Mouse (Mus musculus): ENCODE measurements around the gene Ppm1j. TPM values are rescaled to one million over a fixed set of nuclear protein-coding genes. Genes with fewer than 3 reads are reported as not detected.

The Ppm1j gene
- polyA plus RNA-seq, 1 experiment from 2014 or later, result 2.9 TPM

GRCm38 (mm10) chr3:104788561-104789311 is 7.9 kb downstream of the Ppm1j start:
- Histone ChIP-seq H3K36me3 (peaks cover 10% of the 10 kb centered on the region; the same call in 1 of the 2 replicates), H3K4me3 (replicated peaks) (peak overlapping the region; percentile 68), H3K27me3 (replicated peaks) (peaks cover 2% of the 10 kb centered on the region; the same call in 1 of the 2 replicates), H3K9ac (peak overlapping the region; percentile 80), H3K4me1 (replicated peaks) (peaks cover 48% of the 10 kb centered on the region), H3K4me2 (replicated peaks) (peak overlapping the region; percentile 80), H3K9me3 (no peaks in the 10 kb centered on the region), H3K27ac (peak overlapping the region; percentile 90)
- under 1% methylated on average over 47 of the region's 52 CpGs for WGBS
- ATAC-seq, result peak; percentile 91

DNA sequence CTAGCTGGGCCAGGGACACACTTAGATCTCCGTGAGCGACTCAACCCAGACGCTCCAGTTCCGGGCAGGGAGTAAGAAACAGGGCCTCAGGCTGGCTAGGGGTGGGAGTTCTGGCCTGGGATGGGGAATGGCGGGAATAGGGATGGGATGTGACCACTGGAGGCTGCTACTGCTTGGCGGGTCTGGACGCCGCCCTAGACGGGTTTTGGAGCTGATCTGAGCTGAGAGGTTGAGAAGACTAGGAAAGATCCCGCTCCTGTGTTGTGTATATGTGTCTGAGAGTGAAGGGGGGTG is 8.4 kb downstream of the Ppm1j start:
- H3K4me3 ChIP-seq (replicated peaks), result peak overlapping the region; percentile 68
- H3K4me2 ChIP-seq (replicated peaks), result peak overlapping the region; percentile 80
- H3K9me3 ChIP-seq, result no peaks in the 10 kb centered on the region
- peak overlapping the region; percentile 80 for H3K9ac ChIP-seq
- peak overlapping the region; percentile 90 for H3K27ac ChIP-seq
- WGBS, result 2% methylated on average over 10 of the region's 10 CpGs
- ATAC-seq, result peak; percentile 19
- H3K36me3 ChIP-seq, result peaks cover 10% of the 10 kb centered on the region; the same call in 1 of the 2 replicates
- no peaks in the 10 kb centered on the region for H3K27me3 ChIP-seq (replicated peaks)
- peaks cover 53% of the 10 kb centered on the region for H3K4me1 ChIP-seq (replicated peaks)

GRCm38 (mm10) chr3:104789822-104790221 is 9.0 kb downstream of the Ppm1j start:
- H3K9ac ChIP-seq, result peak overlapping the region; percentile 80
- H3K4me2 ChIP-seq (replicated peaks), result peak overlapping the region; percentile 80
- peaks cover 10% of the 10 kb centered on the region; the same call in 1 of the 2 replicates for H3K36me3 ChIP-seq
- H3K27ac ChIP-seq, result peak overlapping the region; percentile 90
- H3K4me1 ChIP-seq (replicated peaks), result peaks cover 59% of the 10 kb centered on the region
- no peak for ATAC-seq
- H3K9me3 ChIP-seq, result no peaks in the 10 kb centered on the region
- H3K27me3 ChIP-seq (replicated peaks), result no peaks in the 10 kb centered on the region
- H3K4me3 ChIP-seq (replicated peaks), result peak overlapping the region; percentile 68
- WGBS, result 30% methylated on average over 13 of the region's 13 CpGs

DNA sequence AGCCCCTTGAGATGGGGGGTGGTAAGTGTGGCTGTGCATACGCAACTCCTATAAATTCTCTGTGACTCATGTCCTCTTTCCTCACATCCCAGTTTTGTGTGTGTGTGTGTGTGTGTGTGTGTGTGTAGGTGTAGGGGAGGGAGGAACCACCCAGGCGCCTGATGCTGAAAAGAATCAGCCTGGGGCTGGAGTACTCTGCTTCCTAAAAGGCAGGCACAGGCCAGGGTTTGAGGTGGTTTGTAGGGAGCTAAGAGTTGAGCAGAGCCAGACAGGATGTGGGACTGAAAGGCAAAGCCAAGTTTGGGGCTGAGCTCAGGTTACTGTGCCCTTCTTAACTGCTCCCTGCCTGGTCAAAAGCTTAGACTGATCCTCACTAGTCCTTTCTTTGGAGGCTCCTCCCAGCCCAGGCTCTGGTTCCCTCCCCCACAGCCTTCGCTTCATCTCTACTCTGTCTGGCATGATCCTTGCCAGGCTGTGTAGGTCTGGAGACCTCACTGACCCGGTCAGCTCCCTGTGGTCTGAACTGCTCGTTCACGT is 9.6 kb downstream of the Ppm1j start:
- Histone ChIP-seq H3K27me3 (replicated peaks) (no peaks in the 10 kb centered on the region), H3K4me1 (replicated peaks) (peaks cover 65% of the 10 kb centered on the region), H3K9me3 (no peaks in the 10 kb centered on the region), H3K4me2 (replicated peaks) (peak overlapping the region; percentile 80), H3K36me3 (peaks cover 13% of the 10 kb centered on the region; the same call in 1 of the 2 replicates), H3K27ac (peak overlapping the region; percentile 90), H3K4me3 (replicated peaks) (peak overlapping the region; percentile 68), H3K9ac (peak overlapping the region; percentile 80)
- no peak for ATAC-seq
- 15% methylated on average over 6 of the region's 6 CpGs for WGBS

DNA sequence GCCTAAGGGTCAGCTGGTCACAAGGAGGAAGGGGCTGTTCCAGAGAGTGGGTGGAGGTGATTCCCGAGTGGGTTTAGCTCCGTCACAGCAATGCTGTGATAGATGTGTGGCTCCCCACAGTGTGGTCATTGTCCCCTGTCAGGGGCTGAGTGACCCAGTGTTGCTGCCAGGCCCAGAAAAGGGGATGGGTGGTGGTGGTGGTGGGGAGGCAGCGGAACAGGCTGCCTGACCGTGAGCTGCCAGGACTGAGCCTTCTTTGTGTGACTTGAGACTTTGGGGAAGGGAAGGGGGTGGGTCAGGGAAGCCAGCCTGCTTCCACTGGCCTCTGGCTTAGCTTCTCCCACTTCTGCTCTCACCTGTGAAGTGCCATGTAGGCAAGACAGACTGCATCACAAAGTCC is 10.2 kb downstream of the Ppm1j start:
- peak overlapping the region; percentile 68 for H3K4me3 ChIP-seq (replicated peaks)
- no peaks in the 10 kb centered on the region for H3K27me3 ChIP-seq (replicated peaks)
- H3K9me3 ChIP-seq, result no peaks in the 10 kb centered on the region
- H3K4me1 ChIP-seq (replicated peaks), result peaks cover 71% of the 10 kb centered on the region
- peaks cover 15% of the 10 kb centered on the region; the same call in 1 of the 2 replicates for H3K36me3 ChIP-seq
- 26% methylated on average over 4 of the region's 4 CpGs for WGBS
- peak overlapping the region; percentile 80 for H3K4me2 ChIP-seq (replicated peaks)
- peak overlapping the region; percentile 80 for H3K9ac ChIP-seq
- no peak for ATAC-seq
- peak overlapping the region; percentile 90 for H3K27ac ChIP-seq

DNA sequence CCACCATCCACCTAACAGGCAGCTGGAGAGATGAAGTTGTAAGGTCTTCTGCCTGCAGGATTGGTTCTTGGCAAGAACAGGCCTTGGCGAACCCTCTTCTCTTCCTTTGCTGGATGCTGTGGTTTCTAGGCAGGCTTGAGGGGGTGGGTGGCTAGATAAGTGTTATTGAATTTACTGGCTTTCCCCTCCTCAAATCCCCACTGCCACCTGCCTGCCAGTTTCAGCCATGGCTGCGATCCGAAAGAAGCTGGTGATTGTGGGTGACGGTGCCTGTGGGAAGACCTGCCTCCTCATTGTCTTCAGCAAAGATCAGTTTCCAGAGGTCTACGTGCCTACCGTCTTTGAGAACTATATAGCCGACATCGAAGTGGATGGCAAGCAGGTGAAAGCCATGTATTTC is 10.8 kb downstream of the Ppm1j start:
- Histone ChIP-seq H3K27ac (no peak overlapping the region), H3K9ac (no peak overlapping the region), H3K4me3 (replicated peaks) (no peak overlapping the region), H3K4me2 (replicated peaks) (peak overlapping the region; percentile 80; the same call in 1 of the 2 replicates), H3K9me3 (no peaks in the 10 kb centered on the region), H3K27me3 (replicated peaks) (no peaks in the 10 kb centered on the region), H3K4me1 (replicated peaks) (peaks cover 74% of the 10 kb centered on the region), H3K36me3 (peaks cover 15% of the 10 kb centered on the region; the same call in 1 of the 2 replicates)
- 88% methylated on average over 8 of the region's 8 CpGs for WGBS
- no peak for ATAC-seq

GRCm38 (mm10) chr3:104792360-104793270 is 11.8 kb downstream of the Ppm1j start:
- Histone ChIP-seq H3K9me3 (no peaks in the 10 kb centered on the region), H3K4me2 (replicated peaks) (peak overlapping the region; percentile 34), H3K36me3 (peaks cover 15% of the 10 kb centered on the region; the same call in 1 of the 2 replicates), H3K4me1 (replicated peaks) (peaks cover 80% of the 10 kb centered on the region), H3K27me3 (replicated peaks) (no peaks in the 10 kb centered on the region), H3K9ac (no peak overlapping the region), H3K27ac (peak overlapping the region; percentile 28; the same call in 1 of the 2 replicates), H3K4me3 (replicated peaks) (no peak overlapping the region)
- 53% methylated on average over 15 of the region's 15 CpGs for WGBS
- no peak for ATAC-seq

DNA sequence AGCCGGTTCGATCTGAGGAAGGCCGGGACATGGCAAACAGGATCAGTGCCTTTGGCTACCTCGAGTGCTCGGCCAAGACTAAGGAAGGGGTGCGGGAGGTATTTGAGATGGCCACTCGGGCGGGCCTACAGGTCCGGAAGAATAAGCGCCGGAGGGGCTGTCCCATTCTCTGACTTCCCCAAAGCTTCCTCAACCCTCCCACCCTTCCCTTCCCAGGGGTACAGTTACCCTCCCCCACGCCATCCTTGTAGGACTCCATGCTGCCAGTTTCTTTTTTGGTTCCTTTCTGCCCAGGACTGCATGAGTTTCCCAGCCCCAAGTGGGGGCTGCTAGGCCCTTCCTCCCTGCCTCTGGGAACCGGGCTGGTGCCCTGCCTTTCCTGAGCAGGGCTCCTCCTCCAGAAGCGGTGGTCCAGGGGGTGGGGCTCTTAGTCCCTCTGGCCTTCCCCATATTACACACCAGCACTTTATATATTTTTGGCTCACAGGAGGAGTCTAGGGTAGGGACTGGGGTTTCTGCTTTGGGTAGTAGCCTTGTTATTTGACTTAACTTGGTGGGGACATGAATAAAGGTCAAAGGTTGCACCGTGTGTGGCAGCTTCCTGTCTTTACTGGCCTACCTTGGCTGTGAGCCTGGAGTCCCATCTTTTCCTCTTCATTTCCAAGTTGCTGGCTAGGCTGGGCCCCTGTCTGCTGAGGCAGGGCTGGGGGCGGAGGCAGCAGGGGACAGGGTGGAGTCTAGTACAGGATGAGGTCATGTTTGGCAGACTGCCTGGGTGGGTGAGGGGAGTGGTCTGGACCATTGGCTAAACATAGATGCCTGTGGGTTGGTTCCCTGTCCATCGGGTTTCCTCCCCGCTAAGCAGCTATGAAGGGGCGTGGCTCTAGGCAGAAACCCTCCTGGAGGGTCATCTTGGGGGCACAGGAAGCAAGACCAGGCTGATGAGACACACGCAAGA is 13.3 kb downstream of the Ppm1j start:
- peak overlapping the region; percentile 92 for H3K27ac ChIP-seq
- no peak overlapping the region for H3K4me3 ChIP-seq (replicated peaks)
- H3K9me3 ChIP-seq, result no peaks in the 10 kb centered on the region
- peak; percentile 85 for ATAC-seq
- no peaks in the 10 kb centered on the region for H3K27me3 ChIP-seq (replicated peaks)
- peaks cover 20% of the 10 kb centered on the region for H3K36me3 ChIP-seq
- H3K4me2 ChIP-seq (replicated peaks), result peak overlapping the region; percentile 47
- H3K9ac ChIP-seq, result peak overlapping the region; percentile 32; the same call in 1 of the 2 replicates
- WGBS, result 33% methylated on average over 20 of the region's 20 CpGs
- peaks cover 72% of the 10 kb centered on the region for H3K4me1 ChIP-seq (replicated peaks)

GRCm38 (mm10) chr3:104794953-104795470 is 14.2 kb downstream of the Ppm1j start:
- Histone ChIP-seq H3K4me3 (replicated peaks) (no peak overlapping the region), H3K4me1 (replicated peaks) (peaks cover 69% of the 10 kb centered on the region), H3K9me3 (no peaks in the 10 kb centered on the region), H3K4me2 (replicated peaks) (no peak overlapping the region; the same call in none of the 2 replicates), H3K36me3 (peaks cover 25% of the 10 kb centered on the region), H3K27me3 (replicated peaks) (no peaks in the 10 kb centered on the region), H3K27ac (peak overlapping the region; percentile 92), H3K9ac (peak overlapping the region; percentile 23; the same call in 1 of the 2 replicates)
- WGBS, result 28% methylated on average over 12 of the region's 12 CpGs
- ATAC-seq, result no peak; the same call in 1 of the 2 replicates

DNA sequence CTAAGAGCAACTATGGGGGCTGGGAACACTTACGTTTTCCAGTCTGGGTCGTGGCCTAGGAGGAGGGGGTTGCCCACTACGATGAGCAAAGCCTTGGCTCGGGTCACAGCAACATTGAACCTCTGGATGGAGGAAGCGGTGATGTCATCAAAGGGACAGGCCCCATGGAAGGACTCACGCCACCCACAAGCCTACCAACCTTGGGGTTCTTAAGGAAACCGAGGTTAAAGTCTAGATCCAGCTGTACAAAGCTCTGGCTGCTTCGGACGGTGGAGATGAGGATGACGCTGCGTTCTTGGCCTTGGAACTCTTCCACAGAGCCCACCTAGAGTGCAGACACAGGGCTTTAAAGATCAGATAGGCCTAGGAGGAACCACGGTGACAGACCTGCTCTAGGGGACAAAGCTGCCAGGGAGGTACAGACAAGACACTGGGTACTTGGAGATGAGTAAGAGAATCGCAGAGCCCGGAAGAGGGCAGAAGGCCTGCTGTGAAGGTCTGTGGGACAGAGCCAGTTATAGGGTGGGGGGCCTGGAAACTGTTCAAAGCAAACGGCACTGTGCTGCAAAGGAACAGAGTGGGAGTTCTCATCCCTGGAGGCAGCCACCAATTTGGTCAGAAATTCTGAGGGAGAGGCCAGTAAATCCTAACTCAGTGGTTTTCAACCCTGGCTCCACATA is 14.9 kb downstream of the Ppm1j start:
- peaks cover 32% of the 10 kb centered on the region for H3K36me3 ChIP-seq
- peaks cover 61% of the 10 kb centered on the region for H3K4me1 ChIP-seq (replicated peaks)
- H3K9me3 ChIP-seq, result no peaks in the 10 kb centered on the region
- 55% methylated on average over 15 of the region's 15 CpGs for WGBS
- peak overlapping the region; percentile 13; the same call in 1 of the 2 replicates for H3K9ac ChIP-seq
- H3K27ac ChIP-seq, result peak overlapping the region; percentile 92
- no peak overlapping the region for H3K4me3 ChIP-seq (replicated peaks)
- ATAC-seq, result peak; percentile 4
- no peak overlapping the region for H3K4me2 ChIP-seq (replicated peaks)
- H3K27me3 ChIP-seq (replicated peaks), result no peaks in the 10 kb centered on the region

Measured in intestine, embryonic 15.5 days (tissue).